Mouse (Mus musculus): Measurements from ENCODE around the gene Ptprd. TPM values are rescaled to one million over a fixed set of nuclear protein-coding genes. Genes with fewer than 3 reads are reported as not detected.

Ptprd gene
- polyA plus RNA-seq, 1 experiment from 2014 or later: 12.9 TPM

DNA sequence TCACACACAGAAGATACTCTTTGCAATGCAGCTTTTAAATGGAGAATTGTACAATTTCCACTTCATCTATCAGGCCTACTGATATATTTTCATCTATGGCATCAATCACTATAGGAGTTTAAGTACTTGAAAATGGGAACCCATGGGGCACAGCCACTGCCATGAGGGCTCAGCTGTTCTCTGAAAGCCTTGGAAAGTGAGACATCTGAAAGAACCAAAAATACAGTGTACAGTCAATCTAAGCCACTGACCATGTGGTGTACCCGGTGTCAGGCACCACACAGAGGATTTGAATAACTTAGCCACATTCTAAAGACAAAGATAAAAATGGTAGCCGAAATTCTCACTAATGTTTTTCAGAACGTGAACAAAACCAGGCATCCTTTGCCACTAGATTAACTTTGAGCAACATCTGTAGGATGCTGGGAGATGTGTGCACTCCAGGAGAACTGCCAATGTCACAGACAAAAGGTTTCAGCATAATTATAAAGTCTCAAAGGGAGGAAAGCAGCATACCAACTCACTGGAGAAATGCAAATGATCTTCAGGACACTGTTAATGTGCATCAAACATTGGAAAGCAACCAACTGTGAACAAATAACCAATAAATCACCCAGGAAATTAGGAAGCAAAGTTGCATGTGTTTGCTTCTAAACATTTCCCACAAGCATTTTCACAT is 69.5 kb downstream of the Ptprd start:
- Histone ChIP-seq H3K4me1 (replicated peaks) (no peaks in the 10 kb centered on the region), H3K9me3 (no peaks in the 10 kb centered on the region), H3K9ac (no peak overlapping the region), H3K27ac (no peak overlapping the region), H3K4me3 (replicated peaks) (no peak overlapping the region), H3K36me3 (no peaks in the 10 kb centered on the region), H3K27me3 (replicated peaks) (no peaks in the 10 kb centered on the region), H3K4me2 (replicated peaks) (no peak overlapping the region)
- no peak for ATAC-seq
- WGBS: 78% methylated on average over 3 of the region's 3 CpGs

DNA sequence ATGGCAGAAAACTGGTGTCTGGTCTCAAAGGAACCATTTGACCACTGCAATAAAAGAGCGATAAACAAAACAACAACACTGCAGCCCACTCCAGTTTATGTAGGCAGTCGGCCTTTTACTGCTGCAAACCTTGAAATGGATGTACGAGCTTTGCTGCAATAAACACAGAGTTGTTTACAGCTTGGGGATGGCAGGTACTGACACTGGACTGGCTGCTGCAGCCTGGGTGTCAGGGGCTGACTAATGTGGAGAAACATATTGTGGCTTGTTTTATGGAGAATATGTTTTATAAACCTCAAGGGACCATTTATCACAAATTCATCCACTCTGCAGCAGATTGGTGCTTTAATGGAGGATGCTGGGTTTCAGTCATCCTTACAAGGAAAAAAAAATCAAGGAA is 100.9 kb downstream of the Ptprd start:
- no peaks in the 10 kb centered on the region for H3K4me1 ChIP-seq (replicated peaks)
- no peaks in the 10 kb centered on the region for H3K9me3 ChIP-seq
- ATAC-seq: no peak
- H3K4me3 ChIP-seq (replicated peaks): no peak overlapping the region
- 29% methylated on average over 3 of the region's 3 CpGs for WGBS
- no peaks in the 10 kb centered on the region for H3K36me3 ChIP-seq
- H3K4me2 ChIP-seq (replicated peaks): no peak overlapping the region
- H3K27me3 ChIP-seq (replicated peaks): no peaks in the 10 kb centered on the region
- no peak overlapping the region for H3K27ac ChIP-seq
- no peak overlapping the region for H3K9ac ChIP-seq

DNA sequence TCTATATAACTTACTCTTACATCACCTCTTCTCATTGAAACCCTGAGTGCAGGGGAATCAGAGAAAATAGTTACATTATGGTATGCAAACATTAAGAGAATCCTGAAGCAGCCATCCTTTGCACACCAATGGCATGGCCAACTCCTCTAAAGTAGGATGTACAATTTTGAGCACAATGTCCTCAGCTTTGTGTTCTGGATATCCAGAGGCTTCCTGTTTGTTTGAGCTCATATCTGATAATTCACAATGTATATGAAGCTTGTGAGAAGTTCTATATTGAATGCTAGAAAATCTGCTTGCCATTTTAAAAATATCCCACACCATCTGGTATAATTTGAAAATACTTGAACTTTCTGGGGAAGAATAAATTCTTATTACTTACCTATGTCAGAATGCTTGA is 114.2 kb downstream of the Ptprd start:
- H3K4me1 ChIP-seq (replicated peaks): no peaks in the 10 kb centered on the region
- H3K27me3 ChIP-seq (replicated peaks): no peaks in the 10 kb centered on the region
- H3K27ac ChIP-seq: no peak overlapping the region
- no peak overlapping the region for H3K4me2 ChIP-seq (replicated peaks)
- no peaks in the 10 kb centered on the region for H3K9me3 ChIP-seq
- no peaks in the 10 kb centered on the region for H3K36me3 ChIP-seq
- ATAC-seq: no peak
- H3K4me3 ChIP-seq (replicated peaks): no peak overlapping the region
- no peak overlapping the region for H3K9ac ChIP-seq

DNA sequence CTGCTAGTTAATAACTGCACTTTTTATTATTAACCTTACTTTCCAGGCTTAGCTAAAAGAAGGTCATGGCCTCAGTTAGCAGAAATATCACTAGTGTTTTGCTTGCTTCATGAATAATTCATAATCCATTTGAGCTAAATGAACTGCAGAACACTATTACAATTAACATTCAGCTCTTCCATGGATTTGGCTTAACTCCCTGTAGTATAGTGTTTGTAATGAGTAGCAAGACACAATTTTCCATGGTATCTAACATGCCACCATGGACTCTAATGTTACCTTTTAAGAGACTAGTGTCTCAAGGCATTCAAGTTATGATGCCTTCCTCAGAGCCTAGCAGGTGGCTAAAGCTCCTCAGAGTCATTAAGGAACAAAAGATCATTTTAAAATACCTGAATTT is 129.0 kb downstream of the Ptprd start:
- no peak overlapping the region for H3K9ac ChIP-seq
- H3K4me3 ChIP-seq (replicated peaks): no peak overlapping the region
- no peaks in the 10 kb centered on the region for H3K4me1 ChIP-seq (replicated peaks)
- H3K9me3 ChIP-seq: no peaks in the 10 kb centered on the region
- no peak overlapping the region for H3K27ac ChIP-seq
- H3K36me3 ChIP-seq: no peaks in the 10 kb centered on the region
- no peak overlapping the region for H3K4me2 ChIP-seq (replicated peaks)
- H3K27me3 ChIP-seq (replicated peaks): no peaks in the 10 kb centered on the region
- ATAC-seq: no peak

DNA sequence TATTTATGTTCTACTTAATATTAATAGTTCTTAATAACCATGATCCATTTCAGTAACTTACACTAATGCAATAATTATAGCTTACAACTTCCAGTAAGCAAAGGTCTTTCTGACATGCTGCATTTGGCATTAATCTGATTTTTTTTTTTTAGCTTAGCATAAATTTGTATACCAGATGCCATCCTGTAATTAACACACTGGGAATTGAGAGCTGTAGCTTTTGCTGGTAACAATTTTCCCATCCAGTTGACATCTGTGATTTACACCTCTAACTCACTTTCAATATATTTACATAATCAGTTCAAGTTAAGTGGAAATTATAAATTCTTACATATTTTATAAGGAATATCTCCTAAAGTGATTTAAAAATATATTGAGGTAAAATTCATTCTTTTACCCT is 134.3 kb downstream of the Ptprd start:
- Histone ChIP-seq H3K4me1 (replicated peaks) (no peaks in the 10 kb centered on the region), H3K9ac (no peak overlapping the region)

DNA sequence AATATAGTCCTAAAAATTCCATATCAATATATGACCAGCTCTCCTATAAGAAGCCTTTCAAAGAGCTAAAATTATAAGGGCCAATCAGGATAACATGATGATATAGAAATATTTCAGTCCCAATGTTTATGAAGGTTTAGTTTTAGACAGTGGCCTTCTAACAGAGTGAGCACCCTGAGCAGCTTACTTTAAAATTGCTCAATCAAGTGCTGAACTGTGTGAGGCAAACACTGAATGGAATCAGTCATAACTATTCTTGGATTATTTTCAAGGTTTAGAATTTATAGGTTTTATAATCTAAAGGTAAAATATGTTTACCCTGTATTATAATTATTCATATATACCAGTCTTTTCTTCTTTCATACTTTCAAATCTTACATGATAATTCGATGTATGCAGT is 134.7 kb downstream of the Ptprd start:
- no peaks in the 10 kb centered on the region for H3K9me3 ChIP-seq
- H3K9ac ChIP-seq: no peak overlapping the region
- H3K4me2 ChIP-seq (replicated peaks): no peak overlapping the region
- no peak overlapping the region for H3K27ac ChIP-seq
- WGBS: 89% methylated on average over 1 of the region's 1 CpGs
- H3K4me1 ChIP-seq (replicated peaks): no peaks in the 10 kb centered on the region
- no peaks in the 10 kb centered on the region for H3K36me3 ChIP-seq
- no peaks in the 10 kb centered on the region for H3K27me3 ChIP-seq (replicated peaks)
- no peak for ATAC-seq
- no peak overlapping the region for H3K4me3 ChIP-seq (replicated peaks)

More for the DNA sequence above, 134.3 kb downstream of the Ptprd start:
- no peak for ATAC-seq
- H3K36me3 ChIP-seq: no peaks in the 10 kb centered on the region
- no peak overlapping the region for H3K4me2 ChIP-seq (replicated peaks)
- H3K4me3 ChIP-seq (replicated peaks): no peak overlapping the region
- H3K27me3 ChIP-seq (replicated peaks): no peaks in the 10 kb centered on the region
- no peaks in the 10 kb centered on the region for H3K9me3 ChIP-seq
- H3K27ac ChIP-seq: no peak overlapping the region

GRCm38 (mm10) chr4:78038401-78038800 is 173.4 kb downstream of the Ptprd start:
- no peak overlapping the region for H3K9ac ChIP-seq
- H3K27me3 ChIP-seq (replicated peaks): no peaks in the 10 kb centered on the region
- 85% methylated on average over 5 of the region's 5 CpGs for WGBS
- no peaks in the 10 kb centered on the region for H3K36me3 ChIP-seq
- H3K27ac ChIP-seq: no peak overlapping the region
- no peaks in the 10 kb centered on the region for H3K4me1 ChIP-seq (replicated peaks)
- no peak for ATAC-seq
- no peak overlapping the region for H3K4me3 ChIP-seq (replicated peaks)
- no peak overlapping the region for H3K4me2 ChIP-seq (replicated peaks)
- no peaks in the 10 kb centered on the region for H3K9me3 ChIP-seq

DNA sequence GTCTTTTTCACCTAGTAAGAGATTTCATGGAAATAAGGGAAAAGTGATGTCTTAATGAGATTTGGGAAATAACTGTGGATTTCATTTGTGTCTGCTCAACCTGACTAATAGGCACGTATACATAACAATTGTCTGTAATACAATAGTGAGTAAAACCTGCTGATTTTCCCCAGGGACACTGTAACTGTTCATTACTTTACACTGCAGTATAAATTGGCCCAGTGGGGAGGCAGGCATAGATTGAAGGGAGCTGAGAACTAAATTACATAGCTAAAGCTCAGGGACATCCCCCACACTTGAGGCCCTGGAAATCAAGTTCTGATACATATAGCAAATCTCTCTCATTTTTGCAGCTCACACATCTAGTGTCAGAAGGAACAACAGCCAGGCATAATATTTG is 209.7 kb downstream of the Ptprd start:
- ATAC-seq: no peak
- H3K4me1 ChIP-seq (replicated peaks): no peaks in the 10 kb centered on the region
- H3K36me3 ChIP-seq: no peaks in the 10 kb centered on the region
- WGBS: 70% methylated on average over 1 of the region's 1 CpGs
- H3K9ac ChIP-seq: no peak overlapping the region
- H3K27ac ChIP-seq: no peak overlapping the region
- no peak overlapping the region for H3K4me2 ChIP-seq (replicated peaks)
- no peaks in the 10 kb centered on the region for H3K9me3 ChIP-seq
- H3K4me3 ChIP-seq (replicated peaks): no peak overlapping the region
- no peaks in the 10 kb centered on the region for H3K27me3 ChIP-seq (replicated peaks)

DNA sequence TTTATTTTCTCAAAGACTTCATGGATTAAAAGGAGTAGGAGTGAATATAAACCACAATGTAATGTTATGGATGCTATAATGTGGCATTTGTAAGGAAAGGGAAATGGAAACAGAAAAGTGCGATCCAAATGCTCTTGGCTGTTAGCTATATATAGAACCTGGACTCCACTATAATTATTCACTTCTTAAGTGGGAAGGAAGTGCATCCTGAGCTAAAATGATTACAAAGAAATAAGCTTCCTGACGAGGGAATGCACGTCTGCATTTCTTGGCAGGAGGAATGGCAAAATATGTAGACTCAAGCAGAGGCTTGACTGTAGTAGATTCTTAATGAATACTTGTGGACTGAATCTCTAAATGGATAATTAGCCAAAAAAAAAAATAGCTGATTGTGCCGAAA is 219.1 kb downstream of the Ptprd start:
- Histone ChIP-seq H3K9me3 (no peaks in the 10 kb centered on the region), H3K4me3 (replicated peaks) (no peak overlapping the region), H3K27me3 (replicated peaks) (no peaks in the 10 kb centered on the region), H3K9ac (no peak overlapping the region), H3K4me1 (replicated peaks) (no peaks in the 10 kb centered on the region), H3K4me2 (replicated peaks) (no peak overlapping the region), H3K36me3 (no peaks in the 10 kb centered on the region), H3K27ac (no peak overlapping the region)
- WGBS: 69% methylated on average over 4 of the region's 4 CpGs
- ATAC-seq: no peak

GRCm38 (mm10) chr4:77982094-77982493 is 229.7 kb downstream of the Ptprd start:
- WGBS: 87% methylated on average over 4 of the region's 4 CpGs

GRCm38 (mm10) chr4:77961711-77962110 is 250.1 kb downstream of the Ptprd start:
- no peaks in the 10 kb centered on the region for H3K27me3 ChIP-seq (replicated peaks)
- no peak overlapping the region for H3K4me3 ChIP-seq (replicated peaks)
- H3K36me3 ChIP-seq: no peaks in the 10 kb centered on the region
- H3K4me2 ChIP-seq (replicated peaks): no peak overlapping the region
- no peaks in the 10 kb centered on the region for H3K9me3 ChIP-seq
- H3K27ac ChIP-seq: no peak overlapping the region
- no peak overlapping the region for H3K9ac ChIP-seq
- WGBS: 22% methylated on average over 2 of the region's 2 CpGs
- ATAC-seq: no peak
- no peaks in the 10 kb centered on the region for H3K4me1 ChIP-seq (replicated peaks)

More at GRCm38 (mm10) chr4:77982094-77982493, 229.7 kb downstream of the Ptprd start:
- no peak for ATAC-seq
- no peaks in the 10 kb centered on the region for H3K4me1 ChIP-seq (replicated peaks)
- no peak overlapping the region for H3K9ac ChIP-seq
- H3K4me3 ChIP-seq (replicated peaks): no peak overlapping the region
- no peak overlapping the region for H3K4me2 ChIP-seq (replicated peaks)
- no peaks in the 10 kb centered on the region for H3K27me3 ChIP-seq (replicated peaks)
- H3K27ac ChIP-seq: no peak overlapping the region
- no peaks in the 10 kb centered on the region for H3K9me3 ChIP-seq
- no peaks in the 10 kb centered on the region for H3K36me3 ChIP-seq

DNA sequence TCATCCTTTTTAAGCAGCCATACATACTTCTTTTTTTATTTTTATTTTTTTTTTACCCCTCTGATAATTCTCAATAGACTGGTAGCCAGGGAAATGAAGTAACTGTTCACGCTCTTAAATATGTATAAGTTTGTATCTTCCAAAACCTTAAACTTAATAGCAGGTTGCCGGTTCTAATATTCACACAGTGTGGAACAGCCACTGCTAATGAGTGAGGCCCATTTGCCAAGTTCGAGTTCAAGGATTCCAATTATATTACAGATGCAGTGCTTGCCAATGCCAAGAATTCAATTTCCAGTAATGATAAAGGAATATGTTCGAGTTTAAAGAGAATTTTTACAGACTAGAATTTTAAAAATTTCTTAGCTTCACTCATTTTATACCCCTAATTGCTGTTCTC is 322.3 kb downstream of the Ptprd start:
- Histone ChIP-seq H3K36me3 (no peaks in the 10 kb centered on the region), H3K4me2 (replicated peaks) (no peak overlapping the region), H3K9me3 (no peaks in the 10 kb centered on the region), H3K27me3 (replicated peaks) (no peaks in the 10 kb centered on the region), H3K4me3 (replicated peaks) (no peak overlapping the region), H3K9ac (no peak overlapping the region), H3K27ac (no peak overlapping the region), H3K4me1 (replicated peaks) (no peaks in the 10 kb centered on the region)
- ATAC-seq: no peak
- WGBS: 77% methylated on average over 4 of the region's 4 CpGs

DNA sequence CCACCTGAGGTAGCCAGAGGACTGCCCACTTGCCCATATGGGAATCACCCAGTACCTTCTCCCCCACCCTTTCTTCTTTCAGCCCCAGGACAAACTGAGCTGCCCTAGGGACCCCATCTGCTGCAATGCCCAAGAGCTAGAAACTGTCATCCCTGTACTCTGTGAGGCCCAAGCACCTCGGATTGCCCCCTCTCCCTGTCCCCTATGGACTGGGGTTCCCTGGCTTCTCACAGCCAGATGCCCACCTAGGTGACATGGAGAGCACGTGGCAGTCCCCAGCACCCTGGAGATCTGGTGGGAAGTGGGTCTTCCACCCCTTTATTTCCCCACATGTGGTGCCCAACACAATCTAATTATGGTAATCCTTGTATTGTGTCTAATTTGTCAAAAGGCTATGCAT is 331.5 kb downstream of the Ptprd start:
- Histone ChIP-seq H3K36me3 (no peaks in the 10 kb centered on the region), H3K4me1 (replicated peaks) (no peaks in the 10 kb centered on the region), H3K9ac (no peak overlapping the region), H3K27ac (no peak overlapping the region), H3K4me2 (replicated peaks) (no peak overlapping the region), H3K9me3 (no peaks in the 10 kb centered on the region), H3K4me3 (replicated peaks) (no peak overlapping the region), H3K27me3 (replicated peaks) (no peaks in the 10 kb centered on the region)
- 44% methylated on average over 2 of the region's 2 CpGs for WGBS
- ATAC-seq: no peak

Measured in intestine, embryonic 15.5 days (tissue).